Comparison of ENCODE assay signal across 26 mouse cellular contexts in genomic region chr5:51169828-51170227, GRCm38 (mm10).
"Had no signal": no experiment of that assay in that cellular context is flagged by ENCODE, and none has a peak within 500 bp of the region (broad histone marks: within the 10 kb centered on the region; RNA-seq: fewer than 3 reads in every experiment).

No protein-coding gene starts in this region.

- ATAC-seq: hindbrain, embryonic 16.5 days; inflammation-experienced regulatory T-cells, adult 6 months; intestine, embryonic 15.5 days; intestine, postnatal 0 days; liver, embryonic 12.5 days had no signal

- H3K27ac ChIP-seq: gastrocnemius, adult 2 months; heart, embryonic 10.5 days; hindbrain, embryonic 10.5 days; hindbrain, embryonic 12.5 days; hindbrain, embryonic 14.5 days; intestine, embryonic 15.5 days; left cerebral cortex, adult 2 months; limb, embryonic 13.5 days; limb, embryonic 15.5 days; liver, embryonic 12.5 days; liver, embryonic 14.5 days had no signal

- H3K36me3 ChIP-seq: heart, embryonic 10.5 days; heart, embryonic 12.5 days; hindbrain, embryonic 10.5 days; hindbrain, embryonic 12.5 days; intestine, embryonic 15.5 days; limb, embryonic 13.5 days; limb, embryonic 15.5 days; liver, embryonic 12.5 days had no signal

- H3K4me3 ChIP-seq: gastrocnemius, adult 2 months; heart, embryonic 10.5 days; heart, embryonic 12.5 days; hindbrain, embryonic 10.5 days; hindbrain, embryonic 12.5 days; intestine, embryonic 15.5 days; left cerebral cortex, adult 2 months; limb, embryonic 13.5 days; limb, embryonic 15.5 days; liver, embryonic 12.5 days had no signal

- DNase-seq: gastrocnemius, adult 2 months; gastrocnemius, postnatal 10 days; gastrocnemius, postnatal 25 days; heart, adult 18-20 months; heart, postnatal 10 days; heart, postnatal 4 days; kidney, adult 18-20 months; kidney, adult 8-10 months; kidney, postnatal 10 days; kidney, postnatal 36 days; layer of hippocampus, adult 9-11 months; lung, adult 18-20 months had no signal

- H3K9ac ChIP-seq: heart, embryonic 12.5 days; hindbrain, embryonic 12.5 days; hindbrain, embryonic 14.5 days; intestine, embryonic 15.5 days; limb, embryonic 13.5 days; limb, embryonic 15.5 days; liver, embryonic 12.5 days; liver, embryonic 14.5 days had no signal

- H3K27me3 ChIP-seq: heart, embryonic 12.5 days; hindbrain, embryonic 12.5 days; intestine, embryonic 15.5 days; limb, embryonic 13.5 days; limb, embryonic 15.5 days; liver, embryonic 12.5 days had no signal

- H3K4me1 ChIP-seq: heart, embryonic 10.5 days; hindbrain, embryonic 10.5 days; hindbrain, embryonic 12.5 days; intestine, embryonic 15.5 days; limb, embryonic 15.5 days; liver, embryonic 12.5 days had no signal

- H3K9me3 ChIP-seq: heart, embryonic 10.5 days; heart, embryonic 12.5 days; hindbrain, embryonic 10.5 days; hindbrain, embryonic 12.5 days; intestine, embryonic 15.5 days; limb, embryonic 13.5 days; limb, embryonic 15.5 days; liver, embryonic 12.5 days had no signal

- H3K4me2 ChIP-seq: heart, embryonic 12.5 days; hindbrain, embryonic 12.5 days; hindbrain, embryonic 14.5 days; intestine, embryonic 15.5 days; limb, embryonic 13.5 days; limb, embryonic 15.5 days; liver, embryonic 12.5 days had no signal
